Mouse (Mus musculus) liver, embryonic 16.5 days (tissue): ENCODE data around the gene Shkbp1. TPM values are rescaled to one million over a fixed set of nuclear protein-coding genes. Genes with fewer than 3 reads are reported as not detected.
A peak's percentile ranks its signal among the peaks of the same experiment; 100 is the strongest.

Experiments
- ATAC-seq: fragments of 200-750 bp; cut with Nextera tagmentation; 2 replicates; pipeline ENCODE4 v1.8.0; 2017; ENCODE audit warnings: low read depth, mild to moderate bottlenecking, moderate number of reproducible peaks, moderate library complexity
- H3K27ac ChIP-seq: fragments of 300-500 bp; sonication (generic); 2 replicates; pipeline ENCODE4 v1.5.1; 2014; ENCODE audit warnings: mild to moderate bottlenecking, low read length
- H3K27me3 ChIP-seq: fragments of 300-500 bp; sonication (generic); 2 replicates; pipeline ENCODE4 v1.6.1; 2014; ENCODE audit warnings: low read depth, low read length, mixed read lengths; ENCODE audit not compliant: control insufficient read depth, insufficient read depth
- H3K36me3 ChIP-seq: fragments of 300-500 bp; sonication (generic); 2 replicates; pipeline ENCODE4 v1.6.1; 2014; ENCODE audit warnings: mild to moderate bottlenecking; ENCODE audit not compliant: control insufficient read depth, insufficient read depth
- H3K4me1 ChIP-seq: fragments of 300-500 bp; sonication (generic); 2 replicates; pipeline ENCODE4 v1.6.1; 2014; ENCODE audit warnings: low read depth, low read length, mixed read lengths; ENCODE audit not compliant: control insufficient read depth
- H3K4me2 ChIP-seq: fragments of 300-500 bp; sonication (generic); 2 replicates; pipeline ENCODE4 v1.6.1; 2014; ENCODE audit warnings: low read depth, low read length, mixed read lengths
- H3K4me3 ChIP-seq: fragments of 300-500 bp; sonication (generic); 2 replicates; pipeline ENCODE4 v1.5.1; 2014; ENCODE audit warnings: low read depth, mild to moderate bottlenecking, low read length
- H3K9ac ChIP-seq: fragments of 300-500 bp; sonication (generic); 2 replicates; pipeline ENCODE4 v1.6.1; 2014; ENCODE audit warnings: low read depth, low read length
- H3K9me3 ChIP-seq: fragments of 300-500 bp; sonication (generic); replicated peaks from 2 replicates; pipeline ENCODE4 v1.6.1; 2016; ENCODE audit warnings: low read length; ENCODE audit not compliant: control insufficient read depth
- WGBS: fragments of 180-500 bp; shearing (Covaris S2); extraction: QIAGEN DNeasy Blood & Tissue Kit; methylation state at CpG from one replicate; pipeline ENCODE4 v1.1.7; 2014; ENCODE audit not compliant: insufficient replicate concordance; 5-methylcytosine and 5-hydroxymethylcytosine counted together
- polyA plus RNA-seq: library from polyadenylated mRNA; unstranded; fragments of >200 nt; fragmentation: Nextera tagmentation; extraction: Ambion mirVana; gene quantifications from 2 replicates; pipeline ENCODE4 v1.2.1, GENCODE M21; 2015

Shkbp1 gene
- polyA plus RNA-seq, 1 experiment from 2014 or later, result 16.1 TPM

GRCm38 (mm10) chr7:27332353-27333199 is 23.2 kb downstream of the Shkbp1 start:
- peak overlapping the region; percentile 42 for H3K4me2 ChIP-seq
- 2% methylated on average over 39 of the region's 39 CpGs for WGBS
- peak overlapping the region; percentile 45 for H3K4me3 ChIP-seq
- H3K27ac ChIP-seq, result no peak overlapping the region
- H3K36me3 ChIP-seq, result no peaks in the 10 kb centered on the region
- no peak overlapping the region; the same call in 1 of the 2 replicates for H3K9ac ChIP-seq
- ATAC-seq, result no peak
- no peaks in the 10 kb centered on the region for H3K9me3 ChIP-seq
- peaks cover 100% of the 10 kb centered on the region for H3K27me3 ChIP-seq
- peaks cover 20% of the 10 kb centered on the region for H3K4me1 ChIP-seq

- Histone ChIP-seq H3K4me1 (peaks cover 20% of the 10 kb centered on the region), H3K4me2 (no peak overlapping the region), H3K4me3 (no peak overlapping the region; the same call in 1 of the 2 replicates), H3K9me3 (no peaks in the 10 kb centered on the region), H3K27me3 (peaks cover 100% of the 10 kb centered on the region), H3K9ac (no peak overlapping the region), H3K27ac (no peak overlapping the region), H3K36me3 (no peaks in the 10 kb centered on the region)
- no peak for ATAC-seq
- WGBS, result 8% methylated on average over 8 of the region's 8 CpGs
These were observed 24.0 kb downstream of the Shkbp1 start for GRCm38 (mm10) chr7:27331854-27332253.

- Histone ChIP-seq H3K9ac (no peak overlapping the region), H3K4me3 (no peak overlapping the region; the same call in 1 of the 2 replicates), H3K4me2 (peak overlapping the region; percentile 76; the same call in 1 of the 2 replicates), H3K36me3 (no peaks in the 10 kb centered on the region), H3K27ac (no peak overlapping the region), H3K27me3 (peaks cover 100% of the 10 kb centered on the region), H3K4me1 (peaks cover 20% of the 10 kb centered on the region), H3K9me3 (no peaks in the 10 kb centered on the region)
- ATAC-seq, result no peak
- WGBS, result 4% methylated on average over 8 of the region's 8 CpGs
These were observed 24.3 kb downstream of the Shkbp1 start for GRCm38 (mm10) chr7:27331541-27331851.

GRCm38 (mm10) chr7:27330709-27331540 is 24.9 kb downstream of the Shkbp1 start:
- Histone ChIP-seq H3K4me3 (peak overlapping the region; percentile 59), H3K9me3 (no peaks in the 10 kb centered on the region), H3K9ac (no peak overlapping the region), H3K4me2 (peak overlapping the region; percentile 76), H3K4me1 (peaks cover 20% of the 10 kb centered on the region), H3K27ac (no peak overlapping the region), H3K27me3 (peaks cover 100% of the 10 kb centered on the region), H3K36me3 (no peaks in the 10 kb centered on the region)
- under 1% methylated on average over 39 of the region's 39 CpGs for WGBS
- peak; percentile 67 for ATAC-seq

GRCm38 (mm10) chr7:27329981-27330380 is 25.8 kb downstream of the Shkbp1 start:
- WGBS, result 21% methylated on average over 17 of the region's 17 CpGs
- Histone ChIP-seq H3K27me3 (peaks cover 100% of the 10 kb centered on the region), H3K4me3 (no peak overlapping the region; the same call in 1 of the 2 replicates), H3K4me2 (peak overlapping the region; percentile 76), H3K9ac (no peak overlapping the region), H3K27ac (no peak overlapping the region), H3K4me1 (peaks cover 20% of the 10 kb centered on the region), H3K9me3 (no peaks in the 10 kb centered on the region), H3K36me3 (no peaks in the 10 kb centered on the region)
- no peak for ATAC-seq

- no peak overlapping the region; the same call in 1 of the 2 replicates for H3K4me3 ChIP-seq
- peaks cover 20% of the 10 kb centered on the region for H3K4me1 ChIP-seq
- H3K9me3 ChIP-seq, result no peaks in the 10 kb centered on the region
- peak; percentile 19; the same call in 1 of the 2 replicates for ATAC-seq
- no peak overlapping the region for H3K9ac ChIP-seq
- H3K27ac ChIP-seq, result no peak overlapping the region
- peaks cover 100% of the 10 kb centered on the region for H3K27me3 ChIP-seq
- WGBS, result 3% methylated on average over 45 of the region's 45 CpGs
- H3K36me3 ChIP-seq, result no peaks in the 10 kb centered on the region
- H3K4me2 ChIP-seq, result peak overlapping the region; percentile 45; the same call in 1 of the 2 replicates
These were observed 26.4 kb downstream of the Shkbp1 start for GRCm38 (mm10) chr7:27329326-27329947.

GRCm38 (mm10) chr7:27328648-27329047 is 27.2 kb downstream of the Shkbp1 start:
- no peaks in the 10 kb centered on the region for H3K36me3 ChIP-seq
- ATAC-seq, result no peak
- H3K4me3 ChIP-seq, result no peak overlapping the region
- no peak overlapping the region for H3K4me2 ChIP-seq
- H3K9me3 ChIP-seq, result no peaks in the 10 kb centered on the region
- 26% methylated on average over 16 of the region's 16 CpGs for WGBS
- peaks cover 20% of the 10 kb centered on the region for H3K4me1 ChIP-seq
- peaks cover 98% of the 10 kb centered on the region for H3K27me3 ChIP-seq
- H3K9ac ChIP-seq, result no peak overlapping the region
- H3K27ac ChIP-seq, result no peak overlapping the region

GRCm38 (mm10) chr7:27328161-27328560 is 27.7 kb downstream of the Shkbp1 start:
- no peak for ATAC-seq
- 61% methylated on average over 11 of the region's 11 CpGs for WGBS
- Histone ChIP-seq H3K36me3 (no peaks in the 10 kb centered on the region), H3K4me3 (no peak overlapping the region), H3K27me3 (peaks cover 94% of the 10 kb centered on the region), H3K4me2 (no peak overlapping the region), H3K9ac (no peak overlapping the region), H3K9me3 (no peaks in the 10 kb centered on the region), H3K27ac (no peak overlapping the region), H3K4me1 (peaks cover 18% of the 10 kb centered on the region)
